Mouse (Mus musculus): ENCODE data around the gene Bbx. TPM values are rescaled to one million over a fixed set of nuclear protein-coding genes. Genes with fewer than 3 reads are reported as not detected.

Bbx gene
- total and polyA plus RNA-seq, 2 experiments from 2014 or later = 15.5 to 17.9 TPM

- no peak overlapping the region for H3K9ac ChIP-seq (replicated peaks; ENCODE audit: low read length)
- H3K4me3 ChIP-seq (ENCODE audit: low read length) = no peak overlapping the region
- H3K27me3 ChIP-seq (ENCODE audit: insufficient read depth, low read length) = no peaks in the 10 kb centered on the region
- no peak overlapping the region for H3K4me2 ChIP-seq (ENCODE audit: low read depth, low read length)
- WGBS = 94% methylated on average over 3 of the region's 3 CpGs
- no peaks in the 10 kb centered on the region for H3K4me1 ChIP-seq (ENCODE audit: insufficient read depth, low read length)
- ATAC-seq (no peak), DNase-seq (ENCODE audit: low spot score) (no peak)
- no peak overlapping the region for H3K27ac ChIP-seq
- H3K36me3 ChIP-seq (ENCODE audit: insufficient read depth, low read length) = peaks cover 8% of the 10 kb centered on the region
- no peak for TF ChIP-seq CTCF (IDR thresholded peaks at IDR 0.05; ENCODE audit: low read depth)
- no peaks in the 10 kb centered on the region for H3K9me3 ChIP-seq (ENCODE audit: low read length)
These were observed 207.2 kb downstream of the Bbx start for GRCm38 (mm10) chr16:50224946-50225345.

DNA sequence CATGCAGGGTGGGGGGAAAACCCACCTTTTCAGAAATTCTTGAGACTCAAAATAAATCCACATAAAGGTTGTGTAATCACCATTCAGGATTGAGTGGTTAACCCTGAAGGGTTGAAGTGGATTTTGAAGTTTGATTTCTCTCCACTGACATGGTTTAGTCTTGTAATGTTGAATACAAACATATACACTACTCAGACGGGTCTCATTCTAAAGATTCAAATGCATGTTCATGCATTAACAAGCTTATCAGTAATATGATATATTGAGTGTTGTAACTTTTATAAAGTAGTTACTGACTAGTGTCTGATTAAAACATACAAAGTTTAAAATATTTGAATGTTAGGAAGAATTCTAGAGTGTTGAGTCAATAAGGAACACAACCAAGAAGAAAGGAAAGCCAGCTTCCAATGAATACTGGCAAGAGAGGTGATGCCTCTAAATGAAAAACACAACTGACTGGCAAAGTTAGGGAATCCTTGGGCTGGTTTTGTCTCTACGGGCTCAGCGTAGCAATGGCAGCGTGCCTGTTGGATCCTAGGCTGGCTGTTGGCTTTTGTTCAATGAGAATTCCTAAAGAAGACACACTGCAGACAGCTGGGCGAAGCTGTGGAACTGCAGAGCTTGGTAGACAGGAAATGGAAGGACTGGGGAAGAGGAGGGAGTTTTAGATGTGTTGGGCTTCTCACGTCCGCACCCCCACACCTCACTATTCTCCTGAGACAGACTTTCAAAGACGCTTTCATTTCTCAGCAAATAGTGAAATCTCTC, 211.3 kb downstream of the Bbx start:
- H3K27ac ChIP-seq = no peak overlapping the region
- 62% methylated on average over 8 of the region's 8 CpGs for WGBS
- DNase-seq (ENCODE audit: low spot score) (peak; percentile 56), ATAC-seq (peak; percentile 47; the same call in 1 of the 2 replicates)
- no peak overlapping the region for H3K9ac ChIP-seq (replicated peaks; ENCODE audit: low read length)
- no peak overlapping the region for H3K4me2 ChIP-seq (ENCODE audit: low read depth, low read length)
- H3K4me3 ChIP-seq (ENCODE audit: low read length) = no peak overlapping the region
- no peaks in the 10 kb centered on the region for H3K9me3 ChIP-seq (ENCODE audit: low read length)
- TF ChIP-seq CTCF (IDR thresholded peaks at IDR 0.05; ENCODE audit: low read depth) = no peak
- H3K36me3 ChIP-seq (ENCODE audit: insufficient read depth, low read length) = peaks cover 14% of the 10 kb centered on the region
- no peaks in the 10 kb centered on the region for H3K27me3 ChIP-seq (ENCODE audit: insufficient read depth, low read length)
- H3K4me1 ChIP-seq (ENCODE audit: insufficient read depth, low read length) = no peaks in the 10 kb centered on the region

DNA sequence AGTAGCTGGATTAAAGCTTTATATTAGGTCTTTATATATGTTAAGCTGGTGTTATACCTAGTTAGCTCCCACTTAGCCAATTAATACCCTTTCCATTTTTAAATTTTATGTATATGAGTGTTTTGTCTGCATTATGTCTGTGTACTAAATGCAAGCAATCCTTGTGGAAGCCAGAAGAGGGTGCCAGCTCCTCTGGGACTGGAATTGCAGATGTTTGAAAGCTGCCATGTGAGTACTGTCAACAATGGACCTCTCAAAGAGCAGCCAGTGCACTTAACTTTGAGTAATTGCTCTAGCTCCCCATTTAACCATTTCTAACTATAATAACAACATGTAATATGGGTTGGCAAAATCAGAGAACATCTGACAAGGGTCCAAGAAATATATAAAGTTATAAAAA, 215.1 kb downstream of the Bbx start:
- no peaks in the 10 kb centered on the region for H3K4me1 ChIP-seq (ENCODE audit: insufficient read depth, low read length)
- no peak overlapping the region for H3K4me3 ChIP-seq (ENCODE audit: low read length)
- H3K4me2 ChIP-seq (ENCODE audit: low read depth, low read length) = no peak overlapping the region
- no peak overlapping the region for H3K9ac ChIP-seq (replicated peaks; ENCODE audit: low read length)
- no peak overlapping the region for H3K27ac ChIP-seq
- TF ChIP-seq CTCF (IDR thresholded peaks at IDR 0.05; ENCODE audit: low read depth) = peak; percentile 8; the same call in 1 of the 2 replicates
- H3K27me3 ChIP-seq (ENCODE audit: insufficient read depth, low read length) = no peaks in the 10 kb centered on the region
- DNase-seq (ENCODE audit: low spot score) (no peak), ATAC-seq (no peak)
- no peaks in the 10 kb centered on the region for H3K9me3 ChIP-seq (ENCODE audit: low read length)
- peaks cover 9% of the 10 kb centered on the region for H3K36me3 ChIP-seq (ENCODE audit: insufficient read depth, low read length)

- WGBS = 83% methylated on average over 4 of the region's 4 CpGs
- H3K9ac ChIP-seq (replicated peaks; ENCODE audit: low read length) = no peak overlapping the region
- ATAC-seq = no peak
- no peak for DNase-seq (ENCODE audit: low spot score)
- no peak overlapping the region for H3K4me3 ChIP-seq (ENCODE audit: low read length)
- TF ChIP-seq CTCF (IDR thresholded peaks at IDR 0.05; ENCODE audit: low read depth) = no peak
- no peaks in the 10 kb centered on the region for H3K27me3 ChIP-seq (ENCODE audit: insufficient read depth, low read length)
- no peak overlapping the region for H3K27ac ChIP-seq
- no peaks in the 10 kb centered on the region for H3K4me1 ChIP-seq (ENCODE audit: insufficient read depth, low read length)
- no peaks in the 10 kb centered on the region for H3K9me3 ChIP-seq (ENCODE audit: low read length)
- H3K36me3 ChIP-seq (ENCODE audit: insufficient read depth, low read length) = no peaks in the 10 kb centered on the region
- H3K4me2 ChIP-seq (ENCODE audit: low read depth, low read length) = no peak overlapping the region
These were observed 220.5 kb downstream of the Bbx start for GRCm38 (mm10) chr16:50211727-50212126.

DNA sequence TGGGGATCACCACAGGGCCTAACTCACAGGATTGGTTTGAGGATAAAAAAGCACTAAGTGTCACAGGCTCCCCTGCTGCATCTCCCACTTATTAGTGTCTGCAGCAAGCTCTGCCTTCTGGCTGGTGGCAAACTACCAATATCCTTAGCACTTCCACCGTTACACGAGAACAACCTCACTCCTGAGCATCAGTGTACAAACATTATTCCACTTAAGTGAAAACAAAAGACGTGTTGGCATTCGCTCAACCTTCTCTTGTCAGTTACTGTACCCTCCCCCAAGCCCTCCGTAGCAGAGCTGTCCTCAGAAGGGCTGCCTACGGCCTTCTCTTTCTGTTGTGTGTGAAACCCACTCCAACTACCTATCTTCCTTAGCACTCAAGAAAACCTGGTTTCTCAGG, 221.0 kb downstream of the Bbx start:
- no peaks in the 10 kb centered on the region for H3K9me3 ChIP-seq (ENCODE audit: low read length)
- no peak overlapping the region for H3K4me3 ChIP-seq (ENCODE audit: low read length)
- ATAC-seq = no peak
- 48% methylated on average over 6 of the region's 6 CpGs for WGBS
- no peak for DNase-seq (ENCODE audit: low spot score)
- H3K36me3 ChIP-seq (ENCODE audit: insufficient read depth, low read length) = no peaks in the 10 kb centered on the region
- H3K4me2 ChIP-seq (ENCODE audit: low read depth, low read length) = no peak overlapping the region
- no peaks in the 10 kb centered on the region for H3K27me3 ChIP-seq (ENCODE audit: insufficient read depth, low read length)
- no peak for TF ChIP-seq CTCF (IDR thresholded peaks at IDR 0.05; ENCODE audit: low read depth)
- H3K27ac ChIP-seq = no peak overlapping the region
- no peaks in the 10 kb centered on the region for H3K4me1 ChIP-seq (ENCODE audit: insufficient read depth, low read length)
- H3K9ac ChIP-seq (replicated peaks; ENCODE audit: low read length) = no peak overlapping the region

GRCm38 (mm10) chr16:50210742-50211141, 221.4 kb downstream of the Bbx start:
- H3K9ac ChIP-seq (replicated peaks; ENCODE audit: low read length) = no peak overlapping the region
- H3K4me1 ChIP-seq (ENCODE audit: insufficient read depth, low read length) = no peaks in the 10 kb centered on the region
- no peak for TF ChIP-seq CTCF (IDR thresholded peaks at IDR 0.05; ENCODE audit: low read depth)
- no peak overlapping the region for H3K4me3 ChIP-seq (ENCODE audit: low read length)
- no peaks in the 10 kb centered on the region for H3K9me3 ChIP-seq (ENCODE audit: low read length)
- H3K36me3 ChIP-seq (ENCODE audit: insufficient read depth, low read length) = no peaks in the 10 kb centered on the region
- WGBS = 86% methylated on average over 2 of the region's 2 CpGs
- H3K27ac ChIP-seq = no peak overlapping the region
- ATAC-seq = no peak
- no peak overlapping the region for H3K4me2 ChIP-seq (ENCODE audit: low read depth, low read length)
- DNase-seq (ENCODE audit: low spot score) = no peak
- H3K27me3 ChIP-seq (ENCODE audit: insufficient read depth, low read length) = no peaks in the 10 kb centered on the region

GRCm38 (mm10) chr16:50204944-50205343, 227.2 kb downstream of the Bbx start:
- no peak for DNase-seq (ENCODE audit: low spot score)
- Histone ChIP-seq H3K9me3 (ENCODE audit: low read length) (no peaks in the 10 kb centered on the region), H3K27me3 (ENCODE audit: insufficient read depth, low read length) (no peaks in the 10 kb centered on the region), H3K4me1 (ENCODE audit: insufficient read depth, low read length) (no peaks in the 10 kb centered on the region), H3K9ac (replicated peaks; ENCODE audit: low read length) (no peak overlapping the region), H3K4me3 (ENCODE audit: low read length) (no peak overlapping the region), H3K27ac (no peak overlapping the region), H3K36me3 (ENCODE audit: insufficient read depth, low read length) (peaks cover 11% of the 10 kb centered on the region), H3K4me2 (ENCODE audit: low read depth, low read length) (no peak overlapping the region)
- 92% methylated on average over 3 of the region's 3 CpGs for WGBS
- no peak for TF ChIP-seq CTCF (IDR thresholded peaks at IDR 0.05; ENCODE audit: low read depth)
- no peak for ATAC-seq

Measured in hindbrain, postnatal 0 days (tissue).